8 mouse cellular contexts compared by ENCODE assay signal in genomic region chr7:73398319-73398718, GRCm38 (mm10). TPM values are rescaled to one million over a fixed set of nuclear protein-coding genes. Genes with fewer than 3 reads are reported as not detected.
DNase-seq lines count a peak whose midpoint lies in the region; ATAC-seq and TF ChIP-seq lines count a peak whose summit lies in the region.

No protein-coding gene starts in this region.

- intact Hi-C loops in heart, postnatal 25 days (cut with DNase I): no loop called here
- intact Hi-C loops in heart, postnatal 10 days (cut with DNase I): loop anchor here (2.0 to 5.0 kb wide), 2 partner anchors 22 to 996 kb away; no protein-coding TSS in a partner anchor

- WGBS in forebrain, embryonic 11.5 days: 5% methylated on average over 11 of the region's 11 CpGs
- 6% methylated on average over 11 of the region's 11 CpGs for whole genome bisulfite sequencing in small intestine, adult 2 months

- TF ChIP-seq CTCF in small intestine, adult 2 months (IDR thresholded peaks at IDR 0.05; ENCODE audit: extremely low read depth, insufficient read length, insufficient replicate concordance, low read depth, low read length): no peak

- peaks cover 9% of the 10 kb centered on the region for H3K4me1 ChIP-seq in brown adipose tissue, adult 24 weeks (ENCODE audit: control insufficient read depth, insufficient read depth, insufficient read length, low read length)
- H3K4me1 ChIP-seq in forebrain, embryonic 11.5 days (replicated peaks; ENCODE audit: control insufficient read depth, insufficient read depth, low read length): peaks cover 46% of the 10 kb centered on the region
- H3K4me1 ChIP-seq in small intestine, adult 2 months (ENCODE audit: control insufficient read depth, insufficient read depth, insufficient read length, low read length): peaks cover 15% of the 10 kb centered on the region

- peak; percentile 22 for ATAC-seq in forebrain, embryonic 11.5 days (replicated peaks; ENCODE audit: low FRiP score)

- peak; percentile 97 for DNase-seq in heart, adult 11 months
- no peak for DNase-seq in heart, postnatal 25 days (ENCODE audit: low spot score)
- DNase-seq in forebrain, embryonic 11.5 days (ENCODE audit: low spot score): peak; percentile 86
- DNase-seq in heart, postnatal 10 days: peak; percentile 40 to 66
- peak; percentile 84 for DNase-seq in kidney, postnatal 10 days
- DNase-seq in lung, postnatal 25 days (ENCODE audit: low spot score): peak; percentile 88

- H3K4me3 ChIP-seq in brown adipose tissue, adult 24 weeks (ENCODE audit: insufficient read depth, low read depth, low read length): 0 out of 2 replicates have a peak overlapping the region, but pooled peaks have one; percentile 29
- H3K4me3 ChIP-seq in forebrain, embryonic 11.5 days (ENCODE audit: low read depth, low read length): peak overlapping the region; percentile 24
- peak overlapping the region; percentile 34 for H3K4me3 ChIP-seq in small intestine, adult 2 months (ENCODE audit: low read depth, low read length)

- H3K9me3 ChIP-seq in forebrain, embryonic 11.5 days (ENCODE audit: control insufficient read depth, low read length): no peaks in the 10 kb centered on the region

- peak overlapping the region; percentile 48 for H3K9ac ChIP-seq in forebrain, embryonic 11.5 days (ENCODE audit: low read length)

- H3K4me2 ChIP-seq in forebrain, embryonic 11.5 days (ENCODE audit: low read depth, low read length, severe bottlenecking): peak overlapping the region; percentile 63

- H3K27ac ChIP-seq in brown adipose tissue, adult 24 weeks (replicated peaks; ENCODE audit: low read depth, low read length): no peak overlapping the region
- H3K27ac ChIP-seq in forebrain, embryonic 11.5 days (ENCODE audit: low read depth, low read length): peak overlapping the region; percentile 95; the same call in 1 of the 2 replicates
- H3K27ac ChIP-seq in small intestine, adult 2 months (ENCODE audit: insufficient read depth, low read depth, low read length): no peak overlapping the region

- H3K36me3 ChIP-seq in forebrain, embryonic 11.5 days (ENCODE audit: control insufficient read depth, insufficient read depth, low read length): no peaks in the 10 kb centered on the region
- H3K36me3 ChIP-seq in small intestine, adult 2 months (ENCODE audit: control insufficient read depth, insufficient read depth, low read length): no peaks in the 10 kb centered on the region

- TF ChIP-seq POLR2A in small intestine, adult 2 months (IDR thresholded peaks at IDR 0.05; ENCODE audit: low read depth, low read length): no peak

- no peaks in the 10 kb centered on the region for H3K27me3 ChIP-seq in forebrain, embryonic 11.5 days (ENCODE audit: control insufficient read depth, insufficient read depth, low read length)
- peaks cover 9% of the 10 kb centered on the region for H3K27me3 ChIP-seq in small intestine, adult 2 months (ENCODE audit: control insufficient read depth, insufficient read depth, low read length)

RNA-seq across cellular contexts. Expression of gene Rgma, which starts 23.0 kb away (rescaled TPM):
- total RNA-seq in heart, postnatal 25 days (2021): 10 to 100 TPM; 61.2 to 72.2 TPM
- 12.8 and 14.5 TPM in 2 replicates for polyA plus RNA-seq in brown adipose tissue, adult 24 weeks (2012; ENCODE audit: insufficient read depth, insufficient read length, missing spikeins)
- 37.0 and 40.5 TPM in 2 replicates for polyA plus RNA-seq in forebrain, embryonic 11.5 days (2014; fragmentation: Nextera tagmentation; extraction: Ambion mirVana)
- 10 to 100 TPM; 40.6 to 50.4 TPM for total RNA-seq in heart, postnatal 10 days (2021)
- polyA plus RNA-seq in small intestine, adult 2 months (2012; rRNA removed): 10.8 and 11.1 TPM in 2 replicates
